Mouse (Mus musculus) lung, postnatal 0 days (tissue): ENCODE measurements around the gene Cracr2b.

Source experiments
- CTCF ChIP-seq: IDR thresholded peaks from 2 replicates; pipeline ENCODE4 v1.5.1; 2016; ENCODE audit warnings: antibody characterized with exemption, mild to moderate bottlenecking
- EP300 ChIP-seq: IDR thresholded peaks from 2 replicates; pipeline ENCODE4 v1.6.1; 2016; ENCODE audit warnings: antibody characterized with exemption, mild to moderate bottlenecking, control low read depth

DNA sequence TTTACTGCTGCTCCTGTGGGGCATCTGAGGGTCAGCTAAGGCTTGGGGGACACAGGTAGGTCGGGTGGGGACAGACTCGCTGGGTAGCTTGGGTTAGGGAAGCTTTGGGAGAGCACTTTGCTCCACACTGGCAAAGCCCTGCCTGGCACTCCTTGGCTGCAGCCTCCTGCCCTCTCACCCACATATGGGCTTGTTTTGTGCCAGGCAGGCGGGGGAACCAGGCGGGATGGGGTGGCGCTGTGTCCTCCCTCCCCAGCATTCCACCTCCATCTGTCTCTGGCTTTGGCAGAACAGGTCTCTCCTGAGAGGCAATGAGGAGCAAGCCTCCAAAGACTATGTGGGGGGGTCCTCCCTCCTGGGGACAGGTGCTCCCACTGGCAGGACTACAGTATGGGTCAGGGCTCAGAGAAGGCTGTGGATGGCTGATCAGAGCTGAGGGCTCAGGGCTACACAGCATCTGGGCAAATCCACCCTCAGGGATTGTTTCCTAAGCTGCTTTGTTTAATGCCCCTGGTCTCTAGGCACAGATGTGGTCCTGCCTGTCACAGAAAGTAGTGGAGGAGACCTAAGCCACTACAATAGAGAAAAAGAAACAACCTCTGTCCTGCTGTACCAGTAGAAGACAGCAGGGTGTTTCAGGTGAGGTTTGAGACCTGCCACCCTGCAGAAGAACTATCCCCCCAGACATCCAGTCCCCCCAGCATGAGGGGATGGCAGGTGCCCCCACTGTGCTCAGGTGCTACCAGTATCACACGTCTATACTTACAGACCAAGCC, 28.0 kb upstream of the Cracr2b start:
- TF ChIP-seq EP300 (no peak), CTCF (no peak)
